Mouse (Mus musculus): ENCODE results near the gene Brd3os.

DNA sequence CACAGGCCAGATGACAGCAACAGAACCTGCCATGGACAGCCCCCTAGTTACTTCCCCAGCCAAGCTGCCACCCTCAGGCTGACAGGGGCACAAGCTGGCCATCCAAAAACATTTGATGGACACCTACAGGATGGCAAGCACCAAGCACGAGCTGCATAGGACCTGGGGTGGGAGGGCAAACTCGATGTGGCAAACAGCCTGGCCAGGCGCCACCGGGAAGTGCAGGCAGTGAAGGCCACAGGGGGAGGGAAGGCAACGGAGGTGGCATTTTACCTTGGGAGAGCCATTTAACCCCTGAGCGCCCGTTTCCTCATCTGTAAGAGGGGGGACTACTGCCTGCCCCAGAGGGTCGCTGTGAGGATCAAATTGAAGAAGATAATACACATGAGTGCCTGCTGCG lies 18.5 kb downstream of the Brd3os start:
- TF ChIP-seq CTCF (IDR thresholded peaks at IDR 0.05; ENCODE audit: low read depth, low read length) (no peak), GATA1 (IDR thresholded peaks at IDR 0.05; ENCODE audit: borderline replicate concordance, low read length) (no peak), POLR2AphosphoS5 (IDR thresholded peaks at IDR 0.05; ENCODE audit: insufficient replicate concordance, low read depth, low read length) (no peak)

All from G1E (cell line).